18 mouse cellular contexts compared by ENCODE assay signal in the genomic region with DNA sequence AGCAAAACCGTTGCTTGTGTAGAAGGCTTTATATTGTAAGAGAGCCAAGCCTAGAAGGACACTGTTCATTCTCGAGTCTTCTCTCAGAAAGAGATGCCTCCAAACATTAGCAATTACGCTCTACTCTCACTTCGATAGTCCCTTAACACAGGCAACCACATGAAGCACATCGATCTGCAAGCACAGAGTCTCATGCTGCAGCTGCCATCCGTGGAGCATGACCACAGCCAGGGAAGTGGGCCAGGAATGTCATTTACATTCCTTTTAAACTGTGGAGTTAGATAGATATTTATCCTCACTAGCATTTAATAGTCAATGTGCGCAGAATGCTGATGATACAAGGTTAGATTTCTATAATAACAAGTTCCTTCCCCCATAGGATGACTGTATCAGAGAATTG. TPM values are rescaled to one million over a fixed set of nuclear protein-coding genes. Genes with fewer than 3 reads are reported as not detected.
DNase-seq lines count a peak whose midpoint lies in the region; ATAC-seq and TF ChIP-seq lines count a peak whose summit lies in the region.
"Had no signal": no experiment of that assay in that cellular context is flagged by ENCODE, and none has a peak within 500 bp of the region (broad histone marks: within the 10 kb centered on the region; RNA-seq: fewer than 3 reads in every experiment).

No protein-coding gene starts in this region.

- TF ChIP-seq CTCF in stomach, postnatal 0 days (IDR thresholded peaks at IDR 0.05; ENCODE audit: low read depth) = no peak

- no peak for DNase-seq in hindbrain, embryonic 14.5 days (ENCODE audit: low spot score)
- DNase-seq in stomach, postnatal 0 days (ENCODE audit: low spot score) = no peak
- DNase-seq in midbrain, embryonic 14.5 days = peak; percentile 34
- DNase-seq in T-cell, adult 2 months (ENCODE audit: low spot score) = no peak
- DNase-seq: cerebellum, adult 8-10 months; gastrocnemius, postnatal 36 days; heart, postnatal 4 days; kidney, adult 2 months; liver, embryonic 13.5 days; lung, postnatal 10 days had no signal

- peak; percentile 51; the same call in 1 of the 2 replicates for ATAC-seq in hindbrain, embryonic 14.5 days (ENCODE audit: low FRiP score)
- no peak for ATAC-seq in hindbrain, embryonic 16.5 days
- ATAC-seq in stomach, embryonic 14.5 days (ENCODE audit: insufficient number of reproducible peaks, insufficient read depth, low FRiP score, low read depth) = 0 out of 2 replicates have a peak, but pooled peaks have one; percentile 18
- ATAC-seq in stomach, postnatal 0 days (ENCODE audit: low FRiP score, low TSS enrichment) = no peak
- ATAC-seq in midbrain, embryonic 14.5 days (ENCODE audit: low FRiP score, low TSS enrichment) = no peak
- no peak for ATAC-seq in megakaryocyte, adult 5-6 weeks (ENCODE audit: poor library complexity, severe bottlenecking)

- 0 out of 2 replicates have a peak, but pooled peaks cover 16% of the 10 kb centered on the region for H3K4me1 ChIP-seq in hindbrain, embryonic 14.5 days (replicated peaks; ENCODE audit: control insufficient read depth, insufficient read depth, low read length)
- H3K4me1 ChIP-seq in hindbrain, embryonic 16.5 days (ENCODE audit: control insufficient read depth, insufficient read depth, low read depth, low read length) = no peaks in the 10 kb centered on the region
- no peaks in the 10 kb centered on the region for H3K4me1 ChIP-seq in stomach, embryonic 14.5 days (ENCODE audit: control insufficient read depth, insufficient read depth, low read length)
- no peaks in the 10 kb centered on the region for H3K4me1 ChIP-seq in stomach, postnatal 0 days (replicated peaks; ENCODE audit: control insufficient read depth, insufficient read depth)
- no peaks in the 10 kb centered on the region for H3K4me1 ChIP-seq in midbrain, embryonic 14.5 days (ENCODE audit: control insufficient read depth, insufficient read depth, low read length)
- H3K4me1 ChIP-seq: heart, embryonic 12.5 days; liver, embryonic 13.5 days; stomach, embryonic 15.5 days had no signal

- no peak overlapping the region for H3K4me3 ChIP-seq in hindbrain, embryonic 14.5 days (replicated peaks; ENCODE audit: low read length)
- no peak overlapping the region for H3K4me3 ChIP-seq in hindbrain, embryonic 16.5 days (ENCODE audit: low read length)
- H3K4me3 ChIP-seq in stomach, embryonic 14.5 days (ENCODE audit: low read depth, low read length) = no peak overlapping the region
- no peak overlapping the region for H3K4me3 ChIP-seq in stomach, postnatal 0 days (ENCODE audit: low read depth, low read length)
- no peak overlapping the region for H3K4me3 ChIP-seq in midbrain, embryonic 14.5 days (replicated peaks; ENCODE audit: low read depth, low read length)
- H3K4me3 ChIP-seq: heart, embryonic 12.5 days; layer of hippocampus, adult 2 months; left cerebral cortex, adult 2 months; liver, embryonic 13.5 days; stomach, embryonic 15.5 days had no signal

- 61% methylated on average over 7 of the region's 7 CpGs for WGBS in hindbrain, embryonic 14.5 days
- 50% methylated on average over 7 of the region's 7 CpGs for WGBS in hindbrain, embryonic 16.5 days
- 61% methylated on average over 7 of the region's 7 CpGs for WGBS in stomach, embryonic 14.5 days
- WGBS in stomach, postnatal 0 days = 61% methylated on average over 7 of the region's 7 CpGs
- 74% methylated on average over 7 of the region's 7 CpGs for WGBS in midbrain, embryonic 14.5 days

- H3K4me2 ChIP-seq in hindbrain, embryonic 14.5 days (replicated peaks) = no peak overlapping the region
- H3K4me2 ChIP-seq in hindbrain, embryonic 16.5 days (ENCODE audit: low read length) = no peak overlapping the region
- H3K4me2 ChIP-seq in stomach, embryonic 14.5 days (replicated peaks; ENCODE audit: low read depth, low read length) = no peak overlapping the region
- no peak overlapping the region for H3K4me2 ChIP-seq in stomach, postnatal 0 days (replicated peaks; ENCODE audit: low read depth)
- no peak overlapping the region for H3K4me2 ChIP-seq in midbrain, embryonic 14.5 days (ENCODE audit: low read length)
- H3K4me2 ChIP-seq: heart, embryonic 12.5 days; liver, embryonic 13.5 days; stomach, embryonic 15.5 days had no signal

- TF ChIP-seq EP300 in stomach, postnatal 0 days (optimal IDR thresholded peaks at IDR 0.05) = no peak

- peak overlapping the region; percentile 7 for H3K27ac ChIP-seq in hindbrain, embryonic 14.5 days
- no peak overlapping the region for H3K27ac ChIP-seq in hindbrain, embryonic 16.5 days (ENCODE audit: low read depth, low read length)
- H3K27ac ChIP-seq in stomach, embryonic 14.5 days (ENCODE audit: low read length) = no peak overlapping the region
- no peak overlapping the region for H3K27ac ChIP-seq in stomach, postnatal 0 days (replicated peaks)
- H3K27ac ChIP-seq in midbrain, embryonic 14.5 days (replicated peaks; ENCODE audit: low read depth, low read length) = peak overlapping the region; percentile 47; the same call in 1 of the 2 replicates
- H3K27ac ChIP-seq: layer of hippocampus, adult 2 months; left cerebral cortex, adult 2 months; liver, embryonic 13.5 days; stomach, embryonic 15.5 days had no signal

- no peaks in the 10 kb centered on the region for H3K36me3 ChIP-seq in hindbrain, embryonic 14.5 days (replicated peaks; ENCODE audit: control insufficient read depth, insufficient read depth)
- no peaks in the 10 kb centered on the region for H3K36me3 ChIP-seq in hindbrain, embryonic 16.5 days (ENCODE audit: control insufficient read depth, insufficient read depth, low read length)
- no peaks in the 10 kb centered on the region for H3K36me3 ChIP-seq in stomach, embryonic 14.5 days (ENCODE audit: control insufficient read depth, insufficient read depth, low read length)
- no peaks in the 10 kb centered on the region for H3K36me3 ChIP-seq in stomach, postnatal 0 days (ENCODE audit: control insufficient read depth, insufficient read depth, low read length)
- no peaks in the 10 kb centered on the region for H3K36me3 ChIP-seq in midbrain, embryonic 14.5 days (ENCODE audit: control insufficient read depth, insufficient read depth, low read length)
- H3K36me3 ChIP-seq: heart, embryonic 12.5 days; liver, embryonic 13.5 days; stomach, embryonic 15.5 days had no signal

- H3K9ac ChIP-seq in hindbrain, embryonic 14.5 days = no peak overlapping the region
- no peak overlapping the region for H3K9ac ChIP-seq in hindbrain, embryonic 16.5 days (ENCODE audit: low read depth, low read length)
- no peak overlapping the region for H3K9ac ChIP-seq in stomach, embryonic 14.5 days (replicated peaks; ENCODE audit: low read depth, low read length)
- H3K9ac ChIP-seq in stomach, postnatal 0 days (ENCODE audit: low read length) = no peak overlapping the region
- no peak overlapping the region for H3K9ac ChIP-seq in midbrain, embryonic 14.5 days (replicated peaks; ENCODE audit: low read length)
- H3K9ac ChIP-seq: heart, embryonic 12.5 days; liver, embryonic 13.5 days; stomach, embryonic 15.5 days had no signal

- H3K27me3 ChIP-seq in hindbrain, embryonic 14.5 days (ENCODE audit: control insufficient read depth, insufficient read depth, low read length) = no peaks in the 10 kb centered on the region
- H3K27me3 ChIP-seq in hindbrain, embryonic 16.5 days (replicated peaks; ENCODE audit: control insufficient read depth, insufficient read depth, low read length) = no peaks in the 10 kb centered on the region
- no peaks in the 10 kb centered on the region for H3K27me3 ChIP-seq in stomach, embryonic 14.5 days (ENCODE audit: control insufficient read depth, insufficient read depth, low read length)
- no peaks in the 10 kb centered on the region for H3K27me3 ChIP-seq in stomach, postnatal 0 days (ENCODE audit: control insufficient read depth, insufficient read depth, low read length)
- H3K27me3 ChIP-seq in midbrain, embryonic 14.5 days (ENCODE audit: control insufficient read depth, insufficient read depth, low read length) = no peaks in the 10 kb centered on the region
- H3K27me3 ChIP-seq: CH12.LX; heart, embryonic 12.5 days; liver, embryonic 13.5 days; stomach, embryonic 15.5 days had no signal

- no peaks in the 10 kb centered on the region for H3K9me3 ChIP-seq in hindbrain, embryonic 14.5 days (ENCODE audit: control insufficient read depth, low read length)
- H3K9me3 ChIP-seq in hindbrain, embryonic 16.5 days (ENCODE audit: control insufficient read depth, low read length) = peaks cover 2% of the 10 kb centered on the region; the same call in 1 of the 2 replicates
- no peaks in the 10 kb centered on the region; the same call in 1 of the 2 replicates for H3K9me3 ChIP-seq in stomach, embryonic 14.5 days (ENCODE audit: control insufficient read depth, low read depth, low read length)
- no peaks in the 10 kb centered on the region for H3K9me3 ChIP-seq in stomach, postnatal 0 days (ENCODE audit: control insufficient read depth, low read length)
- peaks cover 9% of the 10 kb centered on the region; the same call in 1 of the 2 replicates for H3K9me3 ChIP-seq in midbrain, embryonic 14.5 days (ENCODE audit: control insufficient read depth, low read length)
- H3K9me3 ChIP-seq: heart, embryonic 12.5 days; liver, embryonic 13.5 days; stomach, embryonic 15.5 days had no signal

RNA-seq across cellular contexts. Expression of a gene that starts 21.3 kb away (rescaled TPM):
- 14.3 and 14.4 TPM in 2 replicates for polyA plus RNA-seq in hindbrain, embryonic 14.5 days (2014; fragmentation: Nextera tagmentation; extraction: Ambion mirVana)
- polyA plus RNA-seq in hindbrain, embryonic 16.5 days (2015; fragmentation: Nextera tagmentation; extraction: Ambion mirVana) = 12.3 and 12.4 TPM in 2 replicates
- polyA plus RNA-seq in stomach, embryonic 14.5 days (2014; fragmentation: Nextera tagmentation; extraction: Ambion mirVana) = 17.5 and 19.7 TPM in 2 replicates
- 5.0 and 5.2 TPM in 2 replicates for polyA plus RNA-seq in stomach, postnatal 0 days (2015; fragmentation: Nextera tagmentation; extraction: Ambion mirVana)
- polyA plus RNA-seq in midbrain, embryonic 14.5 days (2014; fragmentation: Nextera tagmentation; extraction: Ambion mirVana) = 13.8 and 20.9 TPM in 2 replicates
- total RNA-seq in megakaryocyte, adult 5-6 weeks (2015) = 2.9 and 3.9 TPM in 2 replicates
- 4.3 and 4.9 TPM in 2 replicates for total RNA-seq in megakaryocyte, adult 5-6 weeks (2017)

RNA-seq across cellular contexts. Expression of a gene that starts 21.6 kb away (rescaled TPM):
- 11.1 and 11.7 TPM in 2 replicates for polyA plus RNA-seq in hindbrain, embryonic 14.5 days (2014; fragmentation: Nextera tagmentation; extraction: Ambion mirVana)
- polyA plus RNA-seq in hindbrain, embryonic 16.5 days (2015; fragmentation: Nextera tagmentation; extraction: Ambion mirVana) = 2.5 and 5.6 TPM in 2 replicates
- polyA plus RNA-seq in stomach, embryonic 14.5 days (2014; fragmentation: Nextera tagmentation; extraction: Ambion mirVana) = 5.1 and 7.0 TPM in 2 replicates
- polyA plus RNA-seq in stomach, postnatal 0 days (2015; fragmentation: Nextera tagmentation; extraction: Ambion mirVana) = 4.6 and 5.3 TPM in 2 replicates
- 11.6 and 12.1 TPM in 2 replicates for polyA plus RNA-seq in midbrain, embryonic 14.5 days (2014; fragmentation: Nextera tagmentation; extraction: Ambion mirVana)
- total RNA-seq in megakaryocyte, adult 5-6 weeks (2015) = 7.5 and 8.9 TPM in 2 replicates
- total RNA-seq in megakaryocyte, adult 5-6 weeks (2017) = 4.1 and 6.3 TPM in 2 replicates

Comparison
In these comparisons a context has a peak if more than half of its experiments do, and no peak if none do; other contexts are left out.
1. ATAC-seq: peak in hindbrain, embryonic 14.5 days (single experiment) and stomach, embryonic 14.5 days (single experiment); none in hindbrain, embryonic 16.5 days (single experiment), stomach, postnatal 0 days (single experiment), midbrain, embryonic 14.5 days (single experiment) and megakaryocyte, adult 5-6 weeks (single experiment).
2. H3K27ac ChIP-seq: peak in hindbrain, embryonic 14.5 days (single experiment) and midbrain, embryonic 14.5 days (single experiment); none in hindbrain, embryonic 16.5 days (single experiment), stomach, embryonic 14.5 days (single experiment) and stomach, postnatal 0 days (single experiment).